Mouse (Mus musculus) left cerebral cortex, postnatal 14 days (tissue): Measurements from ENCODE around the gene Aplp2. TPM values are rescaled to one million over a fixed set of nuclear protein-coding genes. Genes with fewer than 3 reads are reported as not detected.

Experiments
- DNase-seq, 2 experiments: peaks; one replicate each; pipeline ENCODE4 v3.0.0; 2021 to 2022; ENCODE audit warnings: low spot score in 2 of 2, mixed read lengths in 1 of 2
- intact Hi-C: fragments of 180-260 bp; cut with DNase I; formaldehyde crosslinking; loops from one replicate; pipeline ENCODE4 v1.15.1; 2025
- long read RNA-seq, 2 experiments: library from polyadenylated mRNA; stranded (forward); transcript quantifications; one replicate each; pipeline ENCODE4 v2.0.0; 2021
- total RNA-seq, 2 experiments: library from RNA; stranded (reverse); gene quantifications; 2 replicates each; pipeline ENCODE4 v1.2.3; 2021

The Aplp2 gene
- 100 to 1,000 TPM; 496 to 530 TPM for total RNA-seq
- long read RNA-seq, experiment 1, transcript Aplp2-209 (16 exons, 3,462 nt) = minor isoform, 37 of 659 reads
- long read RNA-seq, experiment 1, transcript Aplp2-207 (4 exons, 1,877 nt) = minor isoform, 5 of 659 reads
- long read RNA-seq, experiment 1, transcript Aplp2-202 (17 exons, 3,504 nt) = minor isoform, 39 of 659 reads
- long read RNA-seq, experiment 1, transcript Aplp2-201 (17 exons, 3,634 nt) = major isoform, 101 of 659 reads
- long read RNA-seq, experiment 1, partial matches to known transcripts = 40 of 659 reads
- long read RNA-seq, experiment 1, other reads (novel, unspliced or antisense) = 437 of 659 reads
- long read RNA-seq, experiment 2, transcript Aplp2-202 (17 exons, 3,504 nt) = minor isoform, 27 of 483 reads
- long read RNA-seq, experiment 2, transcript Aplp2-209 (16 exons, 3,462 nt) = minor isoform, 22 of 483 reads
- long read RNA-seq, experiment 2, transcript Aplp2-207 (4 exons, 1,877 nt) = minor isoform, 7 of 483 reads
- long read RNA-seq, experiment 2, transcript Aplp2-201 (17 exons, 3,634 nt) = major isoform, 71 of 483 reads
- long read RNA-seq, experiment 2, partial matches to known transcripts = 30 of 483 reads
- long read RNA-seq, experiment 2, other reads (novel, unspliced or antisense) = 324 of 483 reads

DNA sequence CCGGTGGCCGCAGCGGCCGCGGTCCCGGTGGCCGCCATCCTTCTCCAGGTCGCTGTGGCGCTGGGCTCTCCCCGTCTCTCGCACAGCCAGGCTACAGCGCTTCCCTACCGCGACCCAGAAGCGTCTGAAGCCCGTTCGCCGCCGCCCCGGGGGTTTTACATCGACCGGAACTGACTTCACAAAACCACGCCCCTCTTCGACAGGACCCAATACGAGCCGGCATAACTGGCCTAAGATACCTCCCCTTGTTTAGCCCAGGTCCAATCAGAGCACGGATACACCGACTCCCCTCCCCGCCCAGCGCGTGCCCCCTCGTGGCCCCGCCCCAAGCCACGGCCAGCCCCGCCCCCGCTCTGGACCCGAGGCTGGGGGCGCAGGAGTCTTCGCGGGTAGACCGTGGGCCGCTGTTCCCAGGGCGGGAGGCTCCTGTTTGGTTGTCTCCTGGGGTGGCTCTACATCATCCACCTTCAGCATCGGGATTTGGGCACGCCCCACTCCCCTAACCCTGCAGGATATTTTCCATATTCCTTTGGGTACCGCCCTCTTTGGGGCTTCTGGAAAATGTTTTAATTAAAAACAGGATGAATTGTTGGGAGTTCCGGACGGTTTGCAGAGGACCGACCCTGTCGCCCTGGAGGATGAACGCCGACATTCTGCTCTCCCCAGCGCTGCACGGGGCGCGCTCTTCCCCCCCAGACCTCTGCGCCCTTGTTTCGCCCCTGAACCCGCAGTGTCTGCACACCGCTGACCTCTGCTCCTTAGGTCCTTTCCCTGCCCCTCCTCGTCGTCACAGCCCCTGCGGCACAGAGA, at the start of gene Aplp2:
Gene Aplp2, minus strand, starts transcription at position 126 of the 810 bp plus-strand sequence.
- intact Hi-C loops = loop anchor here (5.0 kb wide), 1 partner anchor 130 kb away; no protein-coding TSS in a partner anchor
- peak; percentile 98 for DNase-seq

DNA sequence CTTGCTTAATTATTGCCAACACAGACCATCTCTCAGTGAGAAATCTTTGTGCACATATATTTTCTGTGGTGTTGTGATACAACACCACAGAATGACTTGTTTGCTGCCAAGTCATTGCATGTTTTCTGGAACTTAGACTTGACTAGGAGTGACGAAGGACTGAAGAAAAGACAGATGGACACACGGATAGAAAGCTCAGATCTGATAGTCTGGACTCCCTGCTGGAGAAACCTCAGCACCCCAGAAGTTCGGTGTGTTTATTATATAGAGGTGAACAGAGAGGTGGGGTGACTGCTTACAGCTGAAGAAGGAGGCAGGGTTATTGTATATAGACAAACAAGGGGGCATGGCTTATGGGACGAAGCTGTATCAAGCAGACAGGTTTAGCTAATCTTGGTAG, 48.6 kb upstream of the Aplp2 start:
- no peak for DNase-seq
- intact Hi-C loops = no loop called here

DNA sequence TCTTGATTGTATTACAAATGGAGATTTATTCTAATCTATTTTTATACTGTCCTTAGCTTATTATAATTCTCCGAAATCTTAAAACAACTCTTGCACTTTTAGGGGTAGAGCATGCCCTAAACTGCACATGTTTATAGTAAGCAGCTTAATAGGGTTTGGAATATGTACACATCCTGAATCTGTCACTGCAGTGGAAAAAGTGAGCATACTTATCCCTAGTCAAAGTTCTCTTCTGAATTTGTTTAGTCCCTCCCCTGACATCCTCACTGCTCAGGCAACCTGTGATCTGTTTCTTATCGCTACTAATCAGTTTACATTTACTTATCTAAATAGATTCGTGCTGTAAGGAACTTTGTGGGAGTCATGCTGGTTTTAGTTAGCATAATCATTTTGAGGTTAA, 46.6 kb upstream of the Aplp2 start:
- DNase-seq = no peak
- intact Hi-C loops = no loop called here

DNA sequence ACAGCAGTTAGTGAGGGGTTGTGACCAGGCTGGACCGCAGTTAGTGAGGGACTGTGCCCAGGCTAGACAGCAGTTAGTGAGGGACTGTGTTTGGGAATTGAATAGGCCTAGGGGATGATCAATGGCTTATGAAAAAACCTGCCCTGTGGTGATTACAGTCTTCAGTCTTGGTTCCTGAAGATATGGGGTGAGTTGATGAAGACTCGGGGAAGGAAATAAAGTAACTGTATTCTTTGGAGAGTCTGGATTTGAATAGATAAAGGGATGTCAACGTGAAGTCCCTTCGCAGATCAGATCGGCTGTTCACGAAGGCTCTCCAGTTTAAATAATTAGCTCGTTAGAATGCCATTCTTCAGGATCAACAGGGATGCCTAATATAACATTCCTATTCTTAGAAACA, 44.3 kb upstream of the Aplp2 start:
- intact Hi-C loops = no loop called here

DNA sequence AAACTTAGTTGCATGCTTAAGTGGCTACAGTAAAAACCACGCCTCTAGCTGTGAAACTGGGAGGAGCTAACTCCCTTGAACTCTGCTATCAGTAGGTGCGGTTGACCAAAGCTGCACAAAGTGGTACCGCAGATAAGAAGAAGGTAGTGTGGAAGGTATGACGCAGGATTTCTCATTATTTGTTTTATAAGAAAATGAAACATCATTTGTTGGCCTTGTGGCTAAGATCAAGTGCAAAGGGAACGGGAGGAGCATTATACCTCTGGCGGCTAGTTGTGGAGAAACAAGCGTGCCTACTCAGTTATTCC, 43.0 kb upstream of the Aplp2 start:
- intact Hi-C loops = no loop called here
- no peak for DNase-seq

More for the DNA sequence above, 44.3 kb upstream of the Aplp2 start:
- no peak for DNase-seq

DNA sequence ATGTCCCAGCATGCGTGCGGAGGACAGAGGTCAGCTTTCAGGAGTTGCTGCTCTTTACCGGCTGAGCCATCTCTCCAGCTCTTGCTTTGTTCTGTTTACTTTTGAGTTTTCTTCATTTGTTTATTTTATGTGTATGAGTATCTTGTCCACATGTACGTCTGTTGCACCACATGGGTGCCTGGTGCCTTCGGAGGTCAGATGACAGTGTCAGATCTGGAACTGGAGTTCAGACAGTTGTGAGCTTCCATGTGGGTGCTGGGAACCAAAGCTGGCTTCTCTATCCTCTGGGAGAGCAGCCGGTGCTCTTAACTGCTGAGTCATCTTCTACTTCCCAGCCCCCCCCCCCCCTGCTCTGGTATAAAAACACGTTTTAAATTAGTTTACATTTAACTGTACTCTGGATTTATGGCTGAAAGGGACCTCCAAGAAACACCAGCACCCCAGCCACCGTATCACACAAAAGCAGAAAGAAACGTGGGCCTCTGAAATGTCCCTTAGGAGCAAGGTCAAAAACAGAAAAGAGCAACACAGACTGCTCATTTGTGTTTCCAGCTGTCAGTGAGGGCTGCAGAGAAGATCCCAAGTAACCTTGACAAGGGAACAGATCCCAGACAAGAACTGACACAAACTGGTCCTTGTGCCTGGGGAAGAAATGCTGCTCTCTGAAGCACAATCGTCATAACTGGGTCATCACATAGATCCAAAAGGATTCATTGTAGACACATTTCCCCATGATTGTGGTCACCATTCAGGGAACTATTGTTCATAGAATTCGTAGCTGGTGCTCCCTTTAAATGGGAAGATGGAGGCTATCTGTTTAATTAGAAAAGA, 42.5 kb upstream of the Aplp2 start:
- no peak for DNase-seq
- intact Hi-C loops = no loop called here

DNA sequence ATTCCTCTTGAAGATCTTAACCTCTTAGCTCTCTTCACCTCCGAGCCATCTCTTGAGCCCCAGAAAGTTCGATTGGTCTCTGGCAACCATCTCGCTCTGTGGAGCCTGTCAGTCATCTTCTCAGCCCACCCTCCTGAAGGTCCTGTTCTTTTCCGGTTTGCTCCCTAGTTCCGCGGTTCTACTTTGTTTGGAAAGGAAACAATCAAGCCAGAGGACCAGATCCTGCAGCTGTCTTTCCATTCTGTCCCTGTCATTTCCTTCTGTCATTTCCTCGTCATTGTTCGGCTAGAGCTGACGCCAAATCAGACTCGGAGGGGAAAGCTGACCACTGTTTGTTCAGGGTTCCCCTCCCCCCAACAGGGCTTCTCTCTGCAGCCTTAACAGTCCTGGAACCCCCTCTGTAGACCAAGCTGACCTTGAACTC, 41.7 kb upstream of the Aplp2 start:
- intact Hi-C loops = no loop called here
- DNase-seq = no peak

- intact Hi-C loops = no loop called here
- DNase-seq = no peak
Observed at GRCm38 (mm10) chr9:31252182-31252799, 40.7 kb upstream of the Aplp2 start.

DNA sequence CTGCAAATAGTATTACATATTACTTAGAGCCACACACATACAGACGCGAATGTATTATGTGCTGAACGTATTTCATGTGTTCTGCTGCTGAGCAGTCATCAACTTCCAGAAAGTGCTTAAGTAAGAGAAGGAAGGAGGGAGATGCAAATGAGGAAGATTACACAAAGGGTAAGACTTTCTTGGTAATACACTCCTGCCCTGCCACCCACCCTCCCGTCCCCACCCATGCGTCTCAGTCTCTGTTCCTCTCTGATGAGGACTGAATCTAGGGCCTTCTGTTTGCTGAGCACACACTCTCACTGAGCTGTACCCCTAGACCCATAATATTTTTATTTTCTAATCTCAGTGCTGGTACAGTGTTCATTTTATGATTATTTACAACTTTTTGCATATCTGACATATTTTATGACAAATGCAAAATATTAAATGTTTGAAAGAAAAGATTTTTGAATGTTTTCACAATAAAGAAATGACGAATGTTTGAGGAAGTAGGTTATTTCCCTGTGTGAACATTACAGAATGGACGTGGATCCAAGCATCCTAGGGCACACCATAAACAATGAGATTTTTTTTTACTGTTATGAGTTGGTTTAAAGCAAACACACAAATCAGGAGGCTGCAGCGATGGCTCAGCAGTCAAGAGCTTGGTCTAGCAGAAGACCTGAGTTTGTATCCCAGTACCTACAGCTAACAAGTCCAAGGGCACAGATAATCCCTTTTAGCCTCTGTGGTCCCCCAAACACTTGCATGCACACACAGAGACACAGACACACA, 36.0 kb upstream of the Aplp2 start:
- no peak for DNase-seq
- intact Hi-C loops = no loop called here

GRCm38 (mm10) chr9:31246421-31246820, 34.8 kb upstream of the Aplp2 start:
- DNase-seq = no peak
- intact Hi-C loops = no loop called here

DNA sequence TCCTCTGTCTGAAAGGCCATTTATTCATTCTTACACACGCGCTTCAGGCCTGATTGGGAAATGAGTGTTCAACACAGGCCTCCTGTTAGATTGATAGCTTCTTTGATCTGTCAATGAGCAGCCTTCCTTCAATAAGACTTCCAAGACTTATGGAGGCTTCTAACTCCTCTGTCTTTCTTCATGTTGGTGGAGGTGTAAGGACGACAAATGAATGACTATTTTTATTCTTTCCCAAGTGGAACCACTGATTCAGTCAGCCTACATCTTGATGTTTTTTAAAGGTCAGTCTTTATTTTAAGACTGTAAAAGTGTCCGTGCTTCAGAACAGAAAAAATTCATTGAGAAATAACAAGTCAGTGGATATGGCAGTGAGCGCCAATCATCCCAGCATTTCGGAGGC, 33.4 kb upstream of the Aplp2 start:
- DNase-seq = no peak
- intact Hi-C loops = no loop called here

- DNase-seq = no peak
- intact Hi-C loops = no loop called here
Observed at GRCm38 (mm10) chr9:31243939-31244333, 32.3 kb upstream of the Aplp2 start.

- DNase-seq = no peak
- intact Hi-C loops = no loop called here
Observed at GRCm38 (mm10) chr9:31243306-31243938, 31.8 kb upstream of the Aplp2 start.

- intact Hi-C loops = no loop called here
- no peak for DNase-seq
Observed at GRCm38 (mm10) chr9:31241208-31241699, 29.6 kb upstream of the Aplp2 start.

- intact Hi-C loops = no loop called here
- DNase-seq = no peak
Observed at GRCm38 (mm10) chr9:31240522-31241207, 29.1 kb upstream of the Aplp2 start.

DNA sequence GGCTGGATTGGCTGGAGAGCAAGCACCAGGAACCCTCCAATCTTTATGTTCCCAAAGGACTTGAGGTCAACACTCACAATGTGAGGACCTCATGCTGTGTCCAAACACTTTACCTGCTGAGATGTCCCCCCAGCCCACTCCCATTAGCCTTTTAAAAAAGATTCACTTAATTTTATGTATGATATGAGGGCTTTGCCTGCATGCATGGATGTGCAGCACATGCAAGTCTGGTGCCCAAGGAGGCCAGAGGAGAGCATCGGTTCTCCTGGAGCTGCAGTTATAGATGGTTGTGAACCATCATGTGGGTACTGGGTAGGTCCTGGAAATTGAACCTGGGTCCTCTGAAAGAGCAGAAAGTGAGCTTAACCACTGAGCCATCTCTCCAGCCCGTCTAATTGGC, 27.9 kb upstream of the Aplp2 start:
- intact Hi-C loops = no loop called here

GRCm38 (mm10) chr9:31238526-31238925, 26.9 kb upstream of the Aplp2 start:
- no peak for DNase-seq
- intact Hi-C loops = no loop called here

More for the DNA sequence above, 27.9 kb upstream of the Aplp2 start:
- no peak for DNase-seq
